Mouse (Mus musculus) kidney, adult 18-20 months (tissue): Measurements from ENCODE around the gene Lin7c.
"Not testable (repeated sequence)": the region's sequence is repeated elsewhere in the genome, so short reads cannot be mapped to it uniquely, and the experiment has no call there.

Experiments
- DNase-seq: peaks from one replicate; pipeline ENCODE4 v3.0.0; 2021

Gene Lin7c

DNA sequence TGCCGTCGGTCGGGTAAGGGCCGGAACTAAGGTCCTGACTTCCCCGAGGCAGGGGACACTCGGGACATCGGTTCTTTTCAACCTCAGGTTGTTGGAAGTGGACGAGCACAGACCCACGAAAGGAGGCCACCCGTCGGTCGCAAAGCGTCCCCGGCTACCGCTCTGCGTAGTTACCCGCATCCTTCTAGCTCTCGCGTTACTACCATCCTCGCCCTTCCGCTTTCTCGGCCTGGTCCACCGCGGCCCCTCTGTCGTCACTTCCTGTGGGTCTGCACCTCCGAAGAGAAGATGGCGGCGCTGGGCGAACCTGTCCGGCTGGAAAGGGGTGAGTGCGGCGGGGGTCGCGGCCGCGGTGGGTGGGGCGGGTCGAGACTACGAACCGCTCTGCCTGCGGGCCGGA, at the start of gene Lin7c:
Gene Lin7c, plus strand, starts transcription at position 257 of the 400 bp plus-strand sequence.
- DNase-seq = peak; percentile 93

DNA sequence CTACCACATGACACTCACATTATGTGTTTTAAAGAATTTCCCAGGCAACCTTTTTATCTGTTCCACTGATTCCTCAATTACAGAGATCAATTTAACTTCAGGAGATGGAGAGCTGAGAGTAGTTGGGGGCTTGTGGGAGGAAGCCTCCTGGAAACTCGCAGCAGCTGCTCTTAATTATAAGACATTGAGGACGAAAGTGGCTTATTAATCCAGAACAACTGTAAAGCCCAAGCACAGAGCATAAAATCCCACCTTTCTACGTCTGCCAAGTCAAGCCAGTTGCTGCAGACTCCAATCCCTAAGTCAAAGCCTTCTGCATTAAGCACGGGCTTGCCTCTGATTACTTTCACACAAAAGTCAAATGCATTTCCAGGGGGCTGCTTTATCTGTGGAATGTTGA, 44.3 kb upstream of the Lin7c start:
- no peak for DNase-seq

DNA sequence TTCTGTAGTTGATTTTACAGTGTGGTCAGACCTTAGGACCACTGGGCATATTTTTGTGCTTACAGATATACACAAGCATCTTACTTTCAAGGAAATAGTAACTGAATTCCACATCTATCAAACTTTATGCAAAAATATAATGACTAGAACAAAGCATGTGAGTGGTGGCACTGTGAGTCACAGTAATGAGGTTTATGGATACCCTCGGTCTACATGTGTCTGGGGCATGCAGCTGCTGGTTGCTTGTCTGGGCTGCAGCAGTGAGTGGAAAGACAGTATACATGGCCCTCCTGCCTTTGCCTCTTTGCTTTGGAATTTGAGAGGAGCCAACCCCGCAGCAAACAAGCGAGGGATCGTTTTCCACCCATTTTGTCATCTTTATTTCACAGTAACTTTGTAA, 42.3 kb upstream of the Lin7c start:
- no peak for DNase-seq

DNA sequence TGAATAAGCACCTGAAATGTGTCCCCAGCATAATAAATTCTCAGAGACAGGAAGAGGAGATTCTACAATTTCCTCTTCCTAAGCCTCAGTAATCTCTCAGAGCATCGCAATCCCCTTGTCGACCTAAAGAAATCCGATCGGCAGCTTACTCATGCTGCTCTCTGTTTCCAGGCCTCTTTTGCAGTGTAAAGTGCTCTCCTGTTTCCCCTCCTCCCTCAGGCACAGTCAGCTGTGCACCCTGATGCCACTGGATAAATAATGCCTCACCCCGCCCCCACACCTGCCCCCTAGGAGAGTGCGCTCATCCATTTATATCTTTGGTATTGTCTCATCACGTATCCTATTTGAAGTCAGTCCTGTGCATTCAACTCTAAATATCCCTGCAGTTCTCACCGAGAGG, 41.9 kb upstream of the Lin7c start:
- no peak for DNase-seq

DNA sequence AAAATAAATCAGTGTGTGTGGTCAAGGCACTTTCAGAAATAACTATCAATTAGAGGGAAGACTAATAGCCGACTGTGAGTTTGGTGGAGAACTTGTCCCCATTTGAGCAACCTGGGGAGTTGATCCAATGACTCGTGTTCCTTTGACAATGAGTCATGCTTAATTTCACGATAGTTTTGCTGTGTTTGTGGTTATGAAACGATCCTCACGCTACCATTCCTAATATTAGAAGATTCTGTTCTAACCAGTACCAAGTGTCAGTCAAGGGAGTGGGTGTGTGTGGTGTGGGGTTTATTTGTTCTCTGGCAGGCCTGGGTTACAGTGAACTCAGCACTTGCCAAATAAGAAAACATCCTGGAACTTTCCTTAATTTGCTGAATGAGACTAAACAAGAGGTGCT, 35.1 kb upstream of the Lin7c start:
- no peak for DNase-seq

DNA sequence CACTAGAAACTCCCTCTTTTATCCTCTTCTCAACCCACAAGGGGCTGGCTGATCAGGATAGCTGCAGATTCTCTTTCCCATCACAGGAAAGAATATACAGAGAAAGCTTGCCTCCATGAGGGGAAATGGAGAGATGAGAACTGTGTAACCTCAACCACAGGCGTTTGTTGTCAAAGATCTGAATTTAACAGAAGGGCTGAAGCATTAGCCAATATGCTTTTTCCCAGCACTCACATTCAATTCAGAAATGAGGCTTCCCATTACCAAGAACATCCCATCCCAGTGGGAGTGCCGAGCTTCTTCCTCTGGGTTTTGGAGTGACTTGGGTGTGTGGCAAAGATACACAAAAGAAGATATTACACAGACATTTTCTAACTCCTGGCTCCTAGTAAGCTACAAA, 31.0 kb upstream of the Lin7c start:
- no peak for DNase-seq

DNA sequence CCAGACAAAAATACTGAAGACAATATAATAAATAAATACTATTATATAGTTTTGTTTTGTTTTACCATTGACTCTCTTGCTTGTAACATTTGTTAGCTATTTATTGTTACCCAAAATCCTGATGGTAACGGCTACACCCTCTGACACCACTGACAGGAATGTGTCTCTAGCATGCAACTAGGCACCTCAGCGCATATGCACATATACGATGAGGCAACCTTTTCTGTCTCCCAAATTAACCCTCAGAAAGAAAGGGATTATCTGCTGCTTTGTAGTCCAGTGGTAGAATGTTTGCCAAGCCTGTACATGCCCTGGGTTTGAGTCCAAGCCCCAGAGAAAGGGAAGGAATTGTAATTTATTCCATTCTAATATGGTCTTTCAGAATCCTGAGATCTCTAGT, 29.8 kb upstream of the Lin7c start:
- no peak for DNase-seq

DNA sequence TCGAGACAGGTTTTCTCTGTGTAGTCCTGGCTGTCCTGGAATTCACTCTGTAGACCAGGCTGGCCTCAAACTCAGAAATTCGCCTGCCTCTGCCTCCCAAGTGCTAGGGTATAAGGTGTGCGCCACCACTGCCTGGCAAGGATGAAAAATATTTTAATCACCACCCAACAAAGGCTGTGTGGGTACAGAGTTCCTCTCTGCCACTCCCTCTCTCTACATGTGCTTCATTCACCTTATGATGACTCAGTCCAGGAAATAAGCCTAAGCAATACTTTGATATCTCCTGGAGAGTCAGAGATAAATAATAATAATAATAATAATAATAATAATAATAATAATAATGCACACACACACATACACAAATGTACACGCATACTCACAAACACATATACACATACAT, 11.2 kb upstream of the Lin7c start:
- DNase-seq = not testable (repeated sequence)

DNA sequence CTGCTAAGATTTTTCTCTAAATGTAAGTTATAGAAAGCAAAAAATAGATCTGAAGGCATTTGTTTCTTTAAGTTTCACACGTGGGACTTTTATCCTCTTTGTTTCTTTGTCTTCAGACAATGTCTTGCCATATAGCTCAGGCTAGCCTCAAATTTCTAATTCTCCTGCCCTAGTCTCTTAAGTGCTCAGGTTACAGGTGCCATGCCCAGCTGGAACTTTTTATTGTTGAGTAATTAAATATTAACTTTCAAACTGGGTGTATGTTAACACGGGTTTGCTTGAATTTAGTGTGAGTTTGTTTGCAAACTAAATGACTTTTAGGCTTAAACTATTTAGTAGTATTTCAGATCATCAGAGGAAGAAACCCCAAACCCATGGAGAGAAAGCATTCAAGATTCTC, 9.5 kb upstream of the Lin7c start:
- no peak for DNase-seq

DNA sequence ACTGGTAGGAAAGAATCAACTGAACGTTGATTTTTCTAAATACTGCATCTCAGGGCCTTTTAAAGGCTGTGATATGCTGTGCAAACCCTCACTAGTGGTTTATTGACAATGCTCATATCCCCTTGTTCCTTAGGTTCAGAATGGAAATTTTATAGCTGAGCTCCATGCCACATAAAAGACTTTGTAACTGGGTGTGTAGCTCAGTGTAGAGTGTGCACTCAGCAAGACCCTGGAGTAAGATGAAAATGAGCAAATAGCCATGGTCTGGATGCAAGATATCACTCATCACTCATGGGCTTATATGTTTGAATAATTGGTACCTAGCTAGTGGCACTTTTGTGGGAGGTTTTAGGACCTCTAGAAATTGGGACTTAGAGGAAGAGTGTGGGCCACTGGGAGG, 9.0 kb upstream of the Lin7c start:
- no peak for DNase-seq

DNA sequence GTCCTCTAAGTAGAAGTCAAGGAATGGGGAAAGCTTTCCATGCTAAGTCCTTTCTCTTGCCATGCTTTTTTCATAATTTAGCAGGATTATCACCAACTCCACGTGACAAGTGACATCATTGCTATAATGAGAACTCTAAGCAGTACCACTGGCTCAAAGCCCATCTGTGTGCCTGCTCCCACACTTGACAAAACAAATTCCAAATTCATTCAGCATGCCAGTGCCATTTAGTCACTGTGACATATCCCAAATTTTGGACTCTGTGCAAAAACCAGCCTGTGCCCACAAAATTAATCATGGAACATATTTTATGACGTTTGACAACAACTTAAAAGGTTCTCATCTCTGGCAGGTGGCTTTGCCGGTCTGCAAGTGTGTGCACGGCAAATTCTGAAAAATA, 6.5 kb upstream of the Lin7c start:
- no peak for DNase-seq

DNA sequence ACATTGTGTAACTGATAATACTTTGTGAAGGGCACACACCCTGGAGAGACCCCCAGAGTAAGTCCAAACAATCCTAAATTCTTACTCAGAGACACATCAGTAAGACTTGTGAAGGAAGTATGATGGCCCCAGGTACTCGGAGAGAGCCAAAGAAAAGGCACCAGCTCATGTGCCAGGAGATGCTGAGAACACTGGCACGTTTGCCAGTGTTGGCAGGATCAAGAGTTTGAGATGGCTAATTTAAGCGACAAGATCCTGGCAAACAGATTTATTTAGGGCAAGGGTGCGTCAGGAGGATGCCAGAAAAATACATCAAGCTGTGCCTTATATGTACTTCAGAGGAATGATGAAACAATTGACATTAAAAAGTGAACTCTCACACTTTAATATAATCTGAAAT, 6.1 kb upstream of the Lin7c start:
- DNase-seq = no peak

DNA sequence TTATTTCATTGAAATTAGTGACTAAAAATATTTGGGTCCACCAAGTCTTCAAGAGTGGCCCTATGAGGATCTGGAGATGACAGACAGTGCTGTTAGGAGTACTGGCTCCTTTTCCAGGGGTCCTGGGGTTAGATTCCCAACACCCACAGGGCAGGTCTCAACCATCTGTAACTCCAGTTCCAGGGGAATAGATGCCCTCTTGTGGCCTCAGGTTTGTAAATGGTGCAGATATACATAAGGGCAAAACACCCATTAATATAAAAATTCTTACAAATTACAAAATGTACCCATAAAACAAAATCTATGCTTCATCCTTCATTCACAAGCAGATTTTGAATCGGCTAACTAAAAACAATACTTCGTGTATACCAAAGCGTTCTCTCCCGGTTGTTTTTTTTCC, 585 bp upstream of the Lin7c start:
- no peak for DNase-seq

DNA sequence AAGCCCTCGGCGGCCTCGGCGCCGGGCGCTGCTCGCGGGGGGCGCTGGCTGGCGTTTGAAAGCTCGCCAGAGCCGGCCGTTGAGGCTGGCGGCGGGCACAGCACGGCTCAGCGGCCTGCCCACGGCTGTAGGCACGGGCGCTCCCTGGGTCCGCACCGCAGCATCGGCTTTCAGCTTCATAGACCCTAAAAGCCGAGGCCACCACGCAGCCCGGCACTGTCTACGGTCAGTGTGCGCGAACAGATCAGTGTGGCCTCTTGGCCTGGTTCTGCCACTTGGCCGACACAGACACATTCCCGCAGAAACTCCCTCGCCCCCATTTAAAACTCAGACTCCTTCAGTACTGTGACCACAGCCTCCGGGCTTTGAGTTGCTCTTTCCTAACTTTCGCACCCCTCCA, 378 bp downstream of the Lin7c start:
- DNase-seq = no peak

DNA sequence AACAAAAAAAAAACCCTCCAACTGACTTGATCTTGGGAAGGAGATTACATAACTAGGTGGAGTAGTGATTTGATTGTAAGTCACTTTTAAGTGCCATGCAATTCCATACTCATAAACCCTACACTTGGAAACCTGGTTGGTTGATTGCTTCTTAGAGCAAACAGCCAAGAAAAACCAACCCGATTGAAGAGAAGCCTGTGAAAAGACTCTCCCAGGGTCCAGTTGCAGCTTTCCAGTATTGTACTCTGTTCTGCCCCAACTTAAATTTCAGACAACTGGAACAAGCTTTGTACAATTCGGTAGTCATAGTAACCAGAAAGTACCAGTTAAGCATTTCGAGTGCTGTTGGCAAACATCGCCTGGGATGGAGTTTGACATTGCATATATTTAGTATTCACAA, 818 bp downstream of the Lin7c start:
- DNase-seq = no peak

DNA sequence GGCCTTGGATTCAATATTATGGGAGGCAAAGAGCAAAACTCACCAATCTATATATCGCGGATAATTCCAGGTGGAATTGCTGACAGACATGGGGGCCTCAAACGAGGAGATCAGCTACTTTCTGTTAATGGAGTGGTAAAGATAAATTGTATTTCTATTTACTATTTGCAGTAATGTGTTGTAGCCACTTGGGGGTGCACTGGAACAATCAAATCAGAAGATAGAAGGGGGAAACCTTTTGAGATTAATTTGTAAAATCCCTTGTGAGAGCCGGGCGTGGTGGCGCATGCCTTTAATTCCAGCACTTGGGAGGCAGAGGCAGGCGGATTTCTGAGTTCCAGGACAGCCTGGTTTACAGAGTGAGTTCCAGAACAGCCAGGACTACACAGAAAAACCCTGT, 5.7 kb downstream of the Lin7c start:
- DNase-seq = no peak

DNA sequence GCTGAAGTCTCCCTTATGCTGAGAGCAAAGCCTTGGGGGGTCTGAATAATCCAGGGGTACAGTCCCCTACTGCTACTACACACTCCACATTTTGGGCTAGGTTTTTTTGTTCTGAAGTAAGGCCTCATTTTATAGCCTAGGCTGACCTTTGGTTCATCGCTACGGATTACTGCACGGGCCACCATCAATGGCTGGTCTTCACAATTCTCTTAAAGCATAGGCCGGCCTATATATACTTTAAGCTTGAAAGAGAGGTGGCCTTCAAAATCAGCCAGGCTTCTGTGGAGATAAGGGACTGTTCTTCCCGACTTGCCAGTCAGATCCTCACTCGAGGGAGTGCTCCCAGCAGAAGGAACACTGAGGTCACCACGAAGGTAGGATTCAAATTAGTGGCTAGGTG, 12.2 kb downstream of the Lin7c start:
- DNase-seq = no peak

DNA sequence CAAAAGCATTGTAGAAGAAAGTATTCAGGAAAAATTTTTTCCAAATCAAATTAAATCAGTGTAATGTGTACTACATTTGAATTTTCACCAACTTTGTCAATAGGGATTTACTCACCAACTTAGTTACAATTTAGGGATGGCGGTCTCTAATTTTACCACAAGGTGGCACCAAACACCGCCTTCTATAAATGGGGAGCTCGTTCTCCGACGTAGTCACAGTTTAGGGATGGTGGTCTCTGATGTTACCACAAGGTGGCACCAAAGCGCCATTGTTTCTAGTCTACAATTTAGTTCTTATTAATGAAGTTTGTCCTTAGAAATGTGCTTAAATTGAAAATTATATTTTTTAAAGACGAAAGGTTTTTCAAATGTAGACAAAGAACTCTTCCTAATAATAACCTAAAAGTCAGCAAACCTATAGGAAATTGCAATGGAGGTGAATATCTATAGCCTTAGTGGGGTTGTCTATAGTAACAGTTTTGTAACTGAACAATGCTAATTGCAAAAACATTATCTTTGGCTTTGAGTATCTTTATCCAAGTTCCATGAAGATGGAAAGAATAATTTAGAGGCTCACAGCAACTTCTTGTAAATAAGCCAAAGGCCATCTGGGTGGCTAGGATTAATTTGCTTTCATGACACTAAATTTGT, 13.6 kb downstream of the Lin7c start:
- peak; percentile 88 for DNase-seq

DNA sequence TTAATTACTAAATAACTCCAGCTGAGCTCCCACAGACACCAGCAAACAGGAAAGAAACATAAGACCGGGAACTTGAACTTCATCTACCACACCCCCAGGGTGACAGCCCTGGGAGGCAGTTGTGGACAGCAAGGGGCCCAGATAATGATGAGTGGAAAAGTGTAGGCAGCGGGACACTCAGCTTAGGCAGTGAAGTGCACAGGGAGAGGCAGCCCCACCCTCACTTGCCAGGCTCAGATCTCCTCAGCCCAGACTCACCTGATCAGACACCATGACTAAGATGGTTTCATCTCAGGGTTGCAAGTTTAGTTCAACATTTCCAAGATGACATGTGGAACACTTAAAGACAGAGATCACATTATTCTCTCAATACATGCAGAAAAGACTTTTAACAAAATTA, 18.5 kb downstream of the Lin7c start:
- no peak for DNase-seq

DNA sequence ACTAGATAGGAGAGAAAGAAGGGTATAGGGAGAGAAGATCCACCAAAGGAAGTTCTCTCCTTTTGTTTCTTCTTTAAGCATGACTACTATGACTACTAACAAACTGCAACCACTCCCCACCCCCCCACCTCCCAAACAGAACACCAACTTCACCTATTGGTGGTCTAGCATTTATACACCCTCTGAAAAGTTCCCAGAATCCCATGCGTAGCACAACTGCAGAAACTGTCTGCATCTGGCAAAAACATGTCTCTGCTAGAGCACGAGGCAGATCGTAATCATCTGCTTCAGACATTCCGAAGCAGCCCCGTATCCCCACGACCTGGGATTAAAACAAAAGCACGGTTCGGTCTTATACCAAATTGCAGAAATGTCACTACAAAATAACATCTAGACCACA, 21.6 kb downstream of the Lin7c start:
- no peak for DNase-seq

DNA sequence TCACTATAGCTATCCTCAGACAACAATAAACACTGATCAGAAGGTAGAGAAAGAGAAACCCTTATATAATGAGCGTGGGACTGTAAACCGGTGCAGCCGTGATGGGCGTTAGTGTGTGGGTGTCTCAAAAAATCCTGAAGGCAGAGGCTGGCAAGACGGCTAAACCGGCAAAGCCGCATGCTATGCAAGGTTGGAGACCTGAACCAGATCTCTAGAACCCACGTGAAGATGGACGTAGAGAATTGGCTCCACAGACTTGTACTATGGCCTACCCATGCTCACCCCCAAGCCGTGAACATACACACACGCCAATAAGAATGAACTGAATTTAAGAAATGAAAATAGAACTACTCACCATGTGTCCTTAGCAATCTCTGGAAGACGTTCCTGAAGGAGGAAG, 22.1 kb downstream of the Lin7c start:
- no peak for DNase-seq

DNA sequence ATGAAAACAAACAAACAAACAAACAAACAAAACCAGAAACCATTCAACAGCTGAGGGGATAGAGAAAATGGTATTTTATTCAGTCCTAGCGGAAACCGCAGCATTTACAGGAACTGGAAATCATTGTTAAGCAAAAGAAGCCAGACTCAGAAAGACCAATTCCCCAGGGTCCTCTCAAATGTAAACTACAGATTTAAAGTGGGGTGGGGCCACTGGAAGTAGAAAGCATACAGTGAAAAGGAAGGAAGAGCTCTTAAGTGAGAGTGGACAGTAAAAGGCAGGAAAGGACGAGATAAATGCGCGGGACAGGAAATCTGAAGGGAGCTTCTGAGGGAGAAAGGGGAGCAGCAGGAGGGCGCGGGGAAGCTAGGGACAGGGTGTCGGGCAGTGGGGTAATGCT, 22.6 kb downstream of the Lin7c start:
- DNase-seq = no peak

DNA sequence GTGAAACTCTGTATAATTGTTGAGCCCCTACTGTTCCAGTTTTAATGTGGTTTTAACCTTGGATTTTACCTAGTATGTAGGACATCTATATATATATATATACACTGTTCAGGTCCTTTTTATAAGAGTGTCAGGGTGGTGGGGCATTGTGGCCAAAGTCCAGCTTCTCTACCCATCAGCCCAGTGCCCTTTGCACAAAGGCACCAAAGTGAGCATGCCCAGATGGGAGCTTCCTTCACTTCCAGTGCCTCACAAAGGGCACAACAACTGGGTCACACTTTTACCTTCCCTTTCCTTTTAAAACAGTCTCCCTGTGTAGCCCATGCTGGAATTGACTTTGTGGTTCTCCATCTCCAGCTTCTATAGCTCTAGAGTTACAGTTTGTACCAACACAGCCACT, 23.9 kb downstream of the Lin7c start:
- DNase-seq = peak; percentile 38

DNA sequence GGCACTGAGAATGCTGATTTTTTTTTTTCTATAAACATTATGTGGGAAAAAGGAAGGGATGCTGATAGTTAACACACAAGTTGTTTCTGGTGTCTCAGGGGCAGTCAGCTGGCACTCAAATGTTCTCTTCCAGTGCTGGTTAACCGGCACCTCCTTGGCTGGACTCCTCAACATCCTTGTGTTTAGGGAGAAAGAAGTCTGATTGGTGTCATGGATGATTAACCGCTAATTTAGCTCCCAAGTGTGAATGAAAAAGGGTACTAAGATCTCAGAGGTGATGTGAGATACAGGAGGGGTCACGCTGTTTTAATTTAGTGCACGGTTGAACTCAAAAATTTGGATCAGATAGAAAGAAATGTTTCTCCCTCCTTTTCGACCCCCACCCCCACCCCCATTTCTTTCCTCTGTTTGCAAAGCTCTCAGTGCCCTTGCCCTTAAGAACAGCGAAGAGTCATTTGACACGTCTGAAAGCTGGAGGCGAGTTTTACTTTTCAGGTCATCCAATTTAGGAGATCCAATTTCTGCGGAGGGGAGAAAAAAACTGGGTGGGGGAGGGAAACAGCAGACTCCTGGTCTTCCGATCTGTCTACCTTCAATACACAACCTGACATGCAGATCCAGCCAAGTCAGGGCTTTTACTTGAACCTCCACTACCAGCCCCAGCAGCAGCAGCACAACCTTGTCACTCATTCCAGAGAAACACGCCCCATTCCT, 26.3 kb downstream of the Lin7c start:
- DNase-seq = no peak
